Comparison of ENCODE assay signal across 22 mouse cellular contexts in the genomic region with DNA sequence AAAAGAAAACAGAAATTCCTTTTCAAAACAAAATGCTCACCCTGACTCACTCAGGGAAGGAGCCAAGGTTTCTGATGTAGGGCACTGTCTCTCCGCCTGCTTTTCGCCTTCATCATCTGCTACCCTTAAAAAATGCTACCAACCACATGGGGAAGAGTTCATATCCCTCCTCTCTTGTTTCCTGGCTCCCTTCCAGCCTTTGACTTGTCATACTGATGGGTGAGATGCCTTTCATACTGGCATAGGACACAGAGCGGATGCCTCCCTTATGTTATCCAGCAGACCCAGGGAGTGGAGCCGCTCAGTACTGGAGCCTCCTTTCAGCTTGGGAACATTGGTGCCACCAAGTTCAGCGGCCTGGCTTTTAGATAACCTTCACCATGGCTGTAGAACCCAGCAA. TPM values are rescaled to one million over a fixed set of nuclear protein-coding genes. Genes with fewer than 3 reads are reported as not detected.
A peak's percentile ranks its signal among the peaks of the same experiment; 100 is the strongest.
DNase-seq lines count a peak whose midpoint lies in the region; ATAC-seq and TF ChIP-seq lines count a peak whose summit lies in the region.
"Had no signal": no experiment of that assay in that cellular context is flagged by ENCODE, and none has a peak within 500 bp of the region (broad histone marks: within the 10 kb centered on the region; RNA-seq: fewer than 3 reads in every experiment).

No protein-coding gene starts in this region.

- H3K9ac ChIP-seq in forebrain, embryonic 16.5 days (replicated peaks; ENCODE audit: low read depth, low read length), result no peak overlapping the region
- no peak overlapping the region for H3K9ac ChIP-seq in forebrain, embryonic 12.5 days
- H3K9ac ChIP-seq: embryonic facial prominence, embryonic 13.5 days; hindbrain, embryonic 12.5 days had no signal

- 68% methylated on average over 5 of the region's 5 CpGs for WGBS in forebrain, embryonic 16.5 days
- WGBS in forebrain, embryonic 12.5 days, result 87% methylated on average over 5 of the region's 5 CpGs

- no peak for TF ChIP-seq CTCF in layer of hippocampus, adult 2 months (conservative IDR thresholded peaks at IDR 0.05)

- peak; percentile 55 for DNase-seq in brain, adult 2 months (ENCODE audit: low read depth, low spot score)
- peak; percentile 59 to 68 for DNase-seq in layer of hippocampus, adult 2 months (ENCODE audit: low spot score in 2 of 2)
- DNase-seq in layer of hippocampus, postnatal 14 days (ENCODE audit: low spot score in 2 of 2), result peak; percentile 29 to 67
- DNase-seq in thymus, adult 18-20 months, result no peak
- no peak for DNase-seq in kidney, postnatal 10 days
- DNase-seq in ovary, postnatal 14 days (ENCODE audit: low spot score), result no peak
- DNase-seq: adrenal gland, postnatal 10 days; cerebellum, adult 18-20 months; cerebellum, adult 9-11 months; cerebellum, postnatal 36 days; gastrocnemius, adult 2 months; gastrocnemius, postnatal 25 days; heart, postnatal 10 days; heart, postnatal 4 days had no signal

- H3K27ac ChIP-seq in forebrain, embryonic 16.5 days (ENCODE audit: low read length), result peak overlapping the region; percentile 14; the same call in 1 of the 2 replicates
- no peak overlapping the region for H3K27ac ChIP-seq in forebrain, embryonic 12.5 days
- H3K27ac ChIP-seq in layer of hippocampus, adult 2 months, result peak overlapping the region; percentile 91
- H3K27ac ChIP-seq: embryonic facial prominence, embryonic 13.5 days; gastrocnemius, adult 2 months; heart, embryonic 10.5 days; hindbrain, embryonic 12.5 days had no signal

- H3K4me3 ChIP-seq in forebrain, embryonic 16.5 days (replicated peaks; ENCODE audit: low read length), result no peak overlapping the region
- H3K4me3 ChIP-seq in forebrain, embryonic 12.5 days (replicated peaks), result no peak overlapping the region
- H3K4me3 ChIP-seq in layer of hippocampus, adult 2 months, result peak overlapping the region; percentile 46
- H3K4me3 ChIP-seq: embryonic facial prominence, embryonic 13.5 days; gastrocnemius, adult 2 months; heart, embryonic 10.5 days; hindbrain, embryonic 12.5 days had no signal

- peak; percentile 70; the same call in 1 of the 2 replicates for ATAC-seq in forebrain, embryonic 16.5 days
- ATAC-seq in forebrain, embryonic 12.5 days (ENCODE audit: low FRiP score), result no peak
- ATAC-seq: hindbrain, embryonic 16.5 days had no signal

- H3K27me3 ChIP-seq in forebrain, embryonic 16.5 days (replicated peaks; ENCODE audit: control insufficient read depth, insufficient read depth, low read length), result peaks cover 3% of the 10 kb centered on the region; the same call in 1 of the 2 replicates
- peaks cover 22% of the 10 kb centered on the region for H3K27me3 ChIP-seq in forebrain, embryonic 12.5 days

- H3K9me3 ChIP-seq in forebrain, embryonic 16.5 days (ENCODE audit: control insufficient read depth, low read length), result no peaks in the 10 kb centered on the region
- H3K9me3 ChIP-seq in forebrain, embryonic 12.5 days, result no peaks in the 10 kb centered on the region
- H3K9me3 ChIP-seq: embryonic facial prominence, embryonic 13.5 days; heart, embryonic 10.5 days; hindbrain, embryonic 12.5 days had no signal

- H3K4me1 ChIP-seq in forebrain, embryonic 16.5 days (replicated peaks; ENCODE audit: control insufficient read depth, insufficient read depth, low read length), result peaks cover 16% of the 10 kb centered on the region
- peaks cover 10% of the 10 kb centered on the region for H3K4me1 ChIP-seq in forebrain, embryonic 12.5 days
- H3K4me1 ChIP-seq: embryonic facial prominence, embryonic 13.5 days; heart, embryonic 10.5 days; hindbrain, embryonic 12.5 days had no signal

- H3K4me2 ChIP-seq in forebrain, embryonic 16.5 days (ENCODE audit: low read length), result no peak overlapping the region
- H3K4me2 ChIP-seq in forebrain, embryonic 12.5 days, result no peak overlapping the region
- H3K4me2 ChIP-seq: embryonic facial prominence, embryonic 13.5 days; hindbrain, embryonic 12.5 days had no signal

- no peaks in the 10 kb centered on the region for H3K36me3 ChIP-seq in forebrain, embryonic 16.5 days (ENCODE audit: control insufficient read depth, insufficient read depth)
- no peaks in the 10 kb centered on the region for H3K36me3 ChIP-seq in forebrain, embryonic 12.5 days (replicated peaks)
- H3K36me3 ChIP-seq: embryonic facial prominence, embryonic 13.5 days; heart, embryonic 10.5 days; hindbrain, embryonic 12.5 days had no signal

RNA-seq across cellular contexts. Expression of gene Cpne4, which starts 19.4 kb away (rescaled TPM):
- polyA plus RNA-seq in forebrain, embryonic 16.5 days (2015; fragmentation: Nextera tagmentation; extraction: Ambion mirVana), result 20.7 and 21.7 TPM in 2 replicates
- 1.1 and 1.3 TPM in 2 replicates for polyA plus RNA-seq in forebrain, embryonic 12.5 days (2016; fragmentation: Nextera tagmentation; extraction: Ambion mirVana)
- total RNA-seq in layer of hippocampus, adult 2 months (2021), result 100 to 1,000 TPM; 148 to 152 TPM
- 100 to 1,000 TPM; 115 to 142 TPM for total RNA-seq in layer of hippocampus, postnatal 14 days (2021)
- total RNA-seq: gastrocnemius, adult 2 months; gastrocnemius, postnatal 25 days; heart, postnatal 10 days; heart, postnatal 4 days; MEL had no signal
- polyA plus RNA-seq: C2C12 had no signal

Comparison
In these comparisons a context has a peak if more than half of its experiments do, and no peak if none do; other contexts are left out.
1. DNase-seq: peak in brain, adult 2 months (single experiment), layer of hippocampus, adult 2 months (2 of 2) and layer of hippocampus, postnatal 14 days (2 of 2); none in thymus, adult 18-20 months (0 of 2), kidney, postnatal 10 days (single experiment) and ovary, postnatal 14 days (single experiment).